Mouse (Mus musculus): Measurements from ENCODE around the gene Gm45062. TPM values are rescaled to one million over a fixed set of nuclear protein-coding genes. Genes with fewer than 3 reads are reported as not detected.
"Not testable (repeated sequence)": the region's sequence is repeated elsewhere in the genome, so short reads cannot be mapped to it uniquely, and the experiment has no call there.

The Gm45062 gene
- polyA plus RNA-seq, 1 experiment from 2014 or later, result 2.3 TPM

DNA sequence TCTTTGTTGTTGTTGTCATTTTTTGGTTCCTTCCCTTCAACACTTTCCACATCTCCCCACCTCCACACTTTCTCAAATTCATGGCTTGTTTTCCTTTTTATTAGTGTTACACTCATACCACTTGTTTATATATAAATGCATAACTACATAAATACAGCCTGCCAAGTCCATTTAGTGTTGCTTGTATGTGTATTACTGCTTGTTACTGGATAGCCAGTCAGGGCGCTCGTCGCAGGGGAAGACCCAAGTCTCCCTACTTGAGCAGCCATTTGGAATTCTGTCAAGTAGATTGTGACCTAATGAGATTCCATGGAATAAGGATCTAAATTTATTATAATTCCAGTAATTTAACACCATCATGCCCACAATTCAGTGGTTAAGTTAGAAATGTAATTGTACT is 260.4 kb downstream of the Gm45062 start:
- H3K9ac ChIP-seq (ENCODE audit: low read depth, low read length), result no peak overlapping the region
- no peaks in the 10 kb centered on the region for H3K9me3 ChIP-seq (replicated peaks; ENCODE audit: control insufficient read depth, low read length)
- no peaks in the 10 kb centered on the region for H3K4me1 ChIP-seq (ENCODE audit: control insufficient read depth, low read depth, low read length)
- H3K4me2 ChIP-seq (ENCODE audit: low read depth, low read length), result no peak overlapping the region
- H3K27me3 ChIP-seq (ENCODE audit: control insufficient read depth, insufficient read depth, low read depth, low read length), result no peaks in the 10 kb centered on the region
- H3K27ac ChIP-seq (ENCODE audit: low read length), result no peak overlapping the region
- no peak overlapping the region for H3K4me3 ChIP-seq (ENCODE audit: low read depth, low read length)
- H3K36me3 ChIP-seq (ENCODE audit: control insufficient read depth, insufficient read depth), result no peaks in the 10 kb centered on the region
- WGBS (ENCODE audit: insufficient replicate concordance), result 87% methylated on average over 3 of the region's 3 CpGs
- ATAC-seq (ENCODE audit: low read depth), result no peak

DNA sequence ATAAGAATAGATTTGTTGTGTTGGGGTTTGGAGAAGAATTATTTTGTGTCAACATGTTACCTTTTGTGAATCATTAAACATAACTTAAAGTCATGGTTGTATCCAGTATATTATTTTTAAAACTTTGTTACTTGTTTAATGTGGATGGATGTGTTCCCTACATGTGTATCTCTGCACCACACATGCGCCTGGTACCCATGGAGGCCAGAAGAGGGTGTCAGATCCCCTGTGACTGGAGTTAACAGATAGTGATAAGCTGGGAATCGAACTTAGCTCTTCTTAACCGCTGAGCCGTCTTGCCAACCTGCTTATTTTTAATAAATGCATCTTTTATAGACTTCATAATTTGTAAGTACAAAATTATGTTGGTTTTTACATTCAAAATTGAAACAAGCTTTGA is 262.0 kb downstream of the Gm45062 start:
- no peaks in the 10 kb centered on the region for H3K4me1 ChIP-seq (ENCODE audit: control insufficient read depth, low read depth, low read length)
- no peak overlapping the region for H3K4me2 ChIP-seq (ENCODE audit: low read depth, low read length)
- H3K9ac ChIP-seq (ENCODE audit: low read depth, low read length), result no peak overlapping the region
- H3K27me3 ChIP-seq (ENCODE audit: control insufficient read depth, insufficient read depth, low read depth, low read length), result no peaks in the 10 kb centered on the region
- peak; percentile 43; the same call in 1 of the 2 replicates for ATAC-seq (ENCODE audit: low read depth)
- 83% methylated on average over 4 of the region's 4 CpGs for WGBS (ENCODE audit: insufficient replicate concordance)
- no peak overlapping the region for H3K27ac ChIP-seq (ENCODE audit: low read length)
- H3K4me3 ChIP-seq (ENCODE audit: low read depth, low read length), result no peak overlapping the region
- H3K9me3 ChIP-seq (replicated peaks; ENCODE audit: control insufficient read depth, low read length), result no peaks in the 10 kb centered on the region
- H3K36me3 ChIP-seq (ENCODE audit: control insufficient read depth, insufficient read depth), result no peaks in the 10 kb centered on the region

- Histone ChIP-seq H3K4me2 (ENCODE audit: low read depth, low read length) (no peak overlapping the region), H3K27ac (ENCODE audit: low read length) (no peak overlapping the region), H3K4me1 (ENCODE audit: control insufficient read depth, low read depth, low read length) (no peaks in the 10 kb centered on the region), H3K4me3 (ENCODE audit: low read depth, low read length) (no peak overlapping the region), H3K36me3 (ENCODE audit: control insufficient read depth, insufficient read depth) (no peaks in the 10 kb centered on the region), H3K9ac (ENCODE audit: low read depth, low read length) (no peak overlapping the region), H3K9me3 (replicated peaks; ENCODE audit: control insufficient read depth, low read length) (no peaks in the 10 kb centered on the region), H3K27me3 (ENCODE audit: control insufficient read depth, insufficient read depth, low read depth, low read length) (no peaks in the 10 kb centered on the region)
- 65% methylated on average over 5 of the region's 5 CpGs for WGBS (ENCODE audit: insufficient replicate concordance)
- ATAC-seq (ENCODE audit: low read depth), result no peak
Observed at GRCm38 (mm10) chr6:8524717-8525116, 265.5 kb downstream of the Gm45062 start.

DNA sequence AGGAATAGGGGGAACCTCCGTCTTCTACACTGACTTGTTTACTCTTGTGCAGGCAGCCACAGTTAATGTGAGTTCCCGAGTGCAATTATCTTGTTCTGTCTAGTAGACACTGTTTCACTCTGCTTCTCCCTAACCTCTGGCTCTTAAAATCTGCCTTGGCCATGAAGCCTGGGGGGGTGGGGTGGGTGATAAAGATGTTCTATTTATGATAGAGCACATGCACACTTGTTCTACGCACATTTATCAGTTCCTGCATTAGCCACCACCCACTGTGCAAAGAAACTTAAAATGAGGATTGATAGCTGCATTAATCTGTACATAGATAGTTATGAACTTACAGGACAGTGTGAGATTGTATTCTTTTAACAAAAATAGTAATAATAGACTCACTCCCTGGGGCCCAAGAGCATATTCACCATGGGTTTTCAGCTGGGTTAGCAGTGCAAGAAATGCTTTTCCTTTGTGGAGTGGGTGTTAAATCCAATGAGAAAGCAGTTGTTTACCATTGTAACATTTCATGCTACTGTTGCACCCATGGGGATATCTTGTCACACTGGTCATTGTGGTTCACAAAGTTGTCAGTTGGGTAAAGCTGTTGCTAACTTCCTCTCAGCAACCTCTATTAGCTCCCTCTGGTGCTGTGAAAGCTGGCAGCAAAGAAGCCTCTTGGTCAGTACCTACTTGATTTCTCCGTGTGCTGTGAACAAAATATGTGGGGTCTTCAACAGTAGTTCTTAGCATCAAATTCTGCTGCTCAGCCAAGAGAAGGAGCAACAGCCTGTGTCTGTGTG is 272.0 kb downstream of the Gm45062 start:
- 25% methylated on average over 4 of the region's 4 CpGs for WGBS (ENCODE audit: insufficient replicate concordance)
- ATAC-seq (ENCODE audit: low read depth), result peak; percentile 97
- Histone ChIP-seq H3K4me2 (ENCODE audit: low read depth, low read length) (peak overlapping the region; percentile 53), H3K9me3 (replicated peaks; ENCODE audit: control insufficient read depth, low read length) (no peaks in the 10 kb centered on the region), H3K27ac (ENCODE audit: low read length) (peak overlapping the region; percentile 82), H3K9ac (ENCODE audit: low read depth, low read length) (no peak overlapping the region), H3K4me3 (ENCODE audit: low read depth, low read length) (peak overlapping the region; percentile 20; the same call in 1 of the 2 replicates), H3K36me3 (ENCODE audit: control insufficient read depth, insufficient read depth) (no peaks in the 10 kb centered on the region), H3K4me1 (ENCODE audit: control insufficient read depth, low read depth, low read length) (peaks cover 11% of the 10 kb centered on the region), H3K27me3 (ENCODE audit: control insufficient read depth, insufficient read depth, low read depth, low read length) (no peaks in the 10 kb centered on the region)

DNA sequence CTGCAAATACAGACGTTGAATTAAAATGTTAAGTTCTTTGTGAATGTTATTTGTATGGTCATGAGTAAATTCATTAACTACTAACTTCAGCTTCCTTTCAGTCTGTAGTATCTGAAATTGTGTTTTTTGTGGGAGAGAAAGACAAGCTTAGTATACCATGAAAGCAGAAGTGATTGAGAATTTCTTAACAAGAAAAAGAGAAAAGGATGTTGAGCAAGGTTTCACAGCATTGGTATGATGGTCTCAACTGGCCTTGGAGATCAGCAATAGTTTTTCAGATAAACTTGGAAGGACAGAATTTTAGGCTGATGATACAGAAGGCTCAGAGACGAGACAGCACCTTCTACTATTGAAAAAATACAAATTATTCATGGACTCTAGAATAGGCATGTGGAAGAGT is 277.7 kb downstream of the Gm45062 start:
- no peak for ATAC-seq (ENCODE audit: low read depth)
- H3K4me1 ChIP-seq (ENCODE audit: control insufficient read depth, low read depth, low read length), result no peaks in the 10 kb centered on the region; the same call in 1 of the 2 replicates

DNA sequence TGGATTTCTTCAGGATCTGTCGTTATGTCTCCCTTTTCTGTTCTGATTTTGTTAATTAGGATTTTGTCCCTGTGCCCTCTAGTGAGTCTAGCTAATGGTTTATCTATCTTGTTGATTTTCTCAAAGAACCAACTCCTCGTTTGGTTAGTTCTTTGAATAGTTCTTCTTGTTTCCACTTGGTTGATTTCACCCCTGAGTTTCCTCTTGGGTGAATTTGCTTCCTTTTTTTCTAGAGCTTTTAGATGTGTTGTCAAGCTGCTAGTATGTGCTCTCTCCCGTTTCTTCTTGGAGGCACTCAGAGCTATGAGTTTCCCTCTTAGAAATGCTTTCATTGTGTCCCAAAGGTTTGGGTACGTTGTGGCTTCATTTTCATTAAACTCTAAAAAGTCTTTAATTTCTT is 282.3 kb downstream of the Gm45062 start:
- not testable (repeated sequence) for H3K9ac ChIP-seq (ENCODE audit: low read depth, low read length); H3K4me2 ChIP-seq (ENCODE audit: low read depth, low read length); H3K4me1 ChIP-seq (ENCODE audit: control insufficient read depth, low read depth, low read length); H3K36me3 ChIP-seq (ENCODE audit: control insufficient read depth, insufficient read depth); H3K9me3 ChIP-seq (replicated peaks; ENCODE audit: control insufficient read depth, low read length); H3K27ac ChIP-seq (ENCODE audit: low read length); ATAC-seq (ENCODE audit: low read depth); H3K27me3 ChIP-seq (ENCODE audit: control insufficient read depth, insufficient read depth, low read depth, low read length); H3K4me3 ChIP-seq (ENCODE audit: low read depth, low read length)
- WGBS (ENCODE audit: insufficient replicate concordance), result 72% methylated on average over 4 of the region's 4 CpGs

More for the DNA sequence above, 277.7 kb downstream of the Gm45062 start:
- H3K9ac ChIP-seq (ENCODE audit: low read depth, low read length), result no peak overlapping the region
- no peaks in the 10 kb centered on the region for H3K27me3 ChIP-seq (ENCODE audit: control insufficient read depth, insufficient read depth, low read depth, low read length)
- H3K36me3 ChIP-seq (ENCODE audit: control insufficient read depth, insufficient read depth), result no peaks in the 10 kb centered on the region
- no peak overlapping the region for H3K4me2 ChIP-seq (ENCODE audit: low read depth, low read length)
- H3K9me3 ChIP-seq (replicated peaks; ENCODE audit: control insufficient read depth, low read length), result no peaks in the 10 kb centered on the region
- H3K27ac ChIP-seq (ENCODE audit: low read length), result no peak overlapping the region
- 58% methylated on average over 2 of the region's 2 CpGs for WGBS (ENCODE audit: insufficient replicate concordance)
- no peak overlapping the region for H3K4me3 ChIP-seq (ENCODE audit: low read depth, low read length)

DNA sequence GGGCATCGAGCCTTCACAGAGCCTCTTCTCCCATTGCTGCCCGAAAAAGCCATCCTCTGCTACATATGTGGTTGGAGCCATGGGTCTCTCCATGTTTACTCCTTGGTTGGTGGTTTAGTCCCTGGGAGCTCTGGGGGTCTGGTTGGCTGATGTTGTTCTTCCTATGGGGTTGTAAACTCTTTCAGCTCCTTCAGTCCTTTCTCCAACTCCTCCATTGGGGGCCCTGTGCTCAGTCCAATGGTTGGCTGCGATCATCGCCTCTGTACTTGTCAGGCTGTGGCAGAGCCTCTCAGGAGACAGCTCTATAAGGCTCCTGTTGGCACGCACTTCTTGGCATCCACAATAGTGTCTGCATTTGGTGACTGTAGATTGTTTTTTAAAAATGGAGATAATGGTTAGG is 285.6 kb downstream of the Gm45062 start:
- WGBS (ENCODE audit: insufficient replicate concordance), result 83% methylated on average over 5 of the region's 5 CpGs
- Histone ChIP-seq H3K4me3 (ENCODE audit: low read depth, low read length) (no peak overlapping the region), H3K4me1 (ENCODE audit: control insufficient read depth, low read depth, low read length) (no peaks in the 10 kb centered on the region), H3K27ac (ENCODE audit: low read length) (no peak overlapping the region), H3K36me3 (ENCODE audit: control insufficient read depth, insufficient read depth) (no peaks in the 10 kb centered on the region), H3K27me3 (ENCODE audit: control insufficient read depth, insufficient read depth, low read depth, low read length) (no peaks in the 10 kb centered on the region), H3K4me2 (ENCODE audit: low read depth, low read length) (no peak overlapping the region), H3K9ac (ENCODE audit: low read depth, low read length) (no peak overlapping the region), H3K9me3 (replicated peaks; ENCODE audit: control insufficient read depth, low read length) (no peaks in the 10 kb centered on the region)
- ATAC-seq (ENCODE audit: low read depth), result no peak

DNA sequence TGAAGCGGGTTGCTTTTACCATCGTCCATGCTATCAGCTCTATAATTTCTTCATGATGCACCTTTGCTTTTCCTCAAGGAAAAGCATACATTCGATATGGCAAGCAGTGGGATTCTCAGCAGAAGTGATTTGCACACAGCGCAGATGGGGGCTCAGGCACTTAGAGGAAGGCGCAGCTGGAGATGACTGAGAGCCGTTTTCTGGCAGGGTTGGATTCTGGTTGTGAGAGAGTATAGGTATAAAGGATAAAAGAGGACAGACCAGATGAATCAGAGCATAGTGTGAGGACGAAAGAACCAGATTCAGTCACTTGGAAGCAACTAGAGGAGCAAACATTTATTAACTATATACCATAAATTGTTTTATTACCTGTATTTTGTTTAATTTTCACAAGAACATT is 286.5 kb downstream of the Gm45062 start:
- no peak for ATAC-seq (ENCODE audit: low read depth)
- H3K36me3 ChIP-seq (ENCODE audit: control insufficient read depth, insufficient read depth), result no peaks in the 10 kb centered on the region
- no peak overlapping the region for H3K9ac ChIP-seq (ENCODE audit: low read depth, low read length)
- no peaks in the 10 kb centered on the region for H3K4me1 ChIP-seq (ENCODE audit: control insufficient read depth, low read depth, low read length)
- H3K27ac ChIP-seq (ENCODE audit: low read length), result no peak overlapping the region
- H3K4me3 ChIP-seq (ENCODE audit: low read depth, low read length), result no peak overlapping the region
- H3K4me2 ChIP-seq (ENCODE audit: low read depth, low read length), result no peak overlapping the region
- H3K27me3 ChIP-seq (ENCODE audit: control insufficient read depth, insufficient read depth, low read depth, low read length), result no peaks in the 10 kb centered on the region
- H3K9me3 ChIP-seq (replicated peaks; ENCODE audit: control insufficient read depth, low read length), result no peaks in the 10 kb centered on the region
- 80% methylated on average over 7 of the region's 7 CpGs for WGBS (ENCODE audit: insufficient replicate concordance)

GRCm38 (mm10) chr6:8551155-8551554 is 291.9 kb downstream of the Gm45062 start:
- Histone ChIP-seq H3K9me3 (replicated peaks; ENCODE audit: control insufficient read depth, low read length) (no peaks in the 10 kb centered on the region), H3K27ac (ENCODE audit: low read length) (no peak overlapping the region), H3K27me3 (ENCODE audit: control insufficient read depth, insufficient read depth, low read depth, low read length) (no peaks in the 10 kb centered on the region), H3K4me2 (ENCODE audit: low read depth, low read length) (no peak overlapping the region), H3K36me3 (ENCODE audit: control insufficient read depth, insufficient read depth) (no peaks in the 10 kb centered on the region), H3K4me1 (ENCODE audit: control insufficient read depth, low read depth, low read length) (no peaks in the 10 kb centered on the region), H3K9ac (ENCODE audit: low read depth, low read length) (no peak overlapping the region), H3K4me3 (ENCODE audit: low read depth, low read length) (no peak overlapping the region)
- WGBS (ENCODE audit: insufficient replicate concordance), result 81% methylated on average over 2 of the region's 2 CpGs
- ATAC-seq (ENCODE audit: low read depth), result no peak

All from liver, embryonic 16.5 days (tissue).